Mouse (Mus musculus) forebrain, postnatal 0 days (tissue): ENCODE measurements at regions not wholly inside any gene's neighbourhood (a gene's known extent, or its start where the extent isn't known, plus 50 kb on each side); places are given as distances from the start of the nearest gene placed in this dataset.

Experiments used
- ATAC-seq: fragments of 200-750 bp; cut with Nextera tagmentation; 2 replicates; pipeline ENCODE4 v1.8.0; 2017; ENCODE audit warnings: mild to moderate bottlenecking, moderate library complexity
- DNase-seq: peaks from one replicate; pipeline ENCODE4 v3.0.0-alpha.2; 2015
- H3K27ac ChIP-seq: fragments of 300-500 bp; sonication (generic); 2 replicates; pipeline ENCODE4 v1.5.1; 2014; ENCODE audit warnings: low read depth, mild to moderate bottlenecking, antibody characterized with exemption, low read length, moderate library complexity, mixed read lengths
- H3K27me3 ChIP-seq: fragments of 300-500 bp; sonication (generic); 2 replicates; pipeline ENCODE4 v1.6.1; 2014; ENCODE audit warnings: mild to moderate bottlenecking, low read length, mixed read lengths; ENCODE audit not compliant: insufficient read depth
- H3K36me3 ChIP-seq: fragments of 300-500 bp; sonication (generic); 2 replicates; pipeline ENCODE4 v1.6.1; 2014; ENCODE audit warnings: mild to moderate bottlenecking, moderate library complexity; ENCODE audit not compliant: insufficient read depth
- H3K4me1 ChIP-seq: fragments of 300-500 bp; sonication (generic); 2 replicates; pipeline ENCODE4 v1.6.1; 2014; ENCODE audit warnings: antibody characterized with exemption; ENCODE audit not compliant: insufficient read depth
- H3K4me2 ChIP-seq: fragments of 300-500 bp; sonication (generic); 2 replicates; pipeline ENCODE4 v1.6.1; 2014; ENCODE audit warnings: low read depth, mild to moderate bottlenecking, moderate library complexity
- H3K4me3 ChIP-seq: fragments of 300-500 bp; sonication (generic); 2 replicates; pipeline ENCODE4 v1.5.1; 2014; ENCODE audit warnings: low read depth, low read length, mixed read lengths
- H3K9ac ChIP-seq: fragments of 300-500 bp; sonication (generic); 2 replicates; pipeline ENCODE4 v1.6.1; 2014; ENCODE audit warnings: mild to moderate bottlenecking
- H3K9me3 ChIP-seq: fragments of 300-500 bp; sonication (generic); 2 replicates; pipeline ENCODE4 v1.6.1; 2016; ENCODE audit warnings: low read length
- CTCF ChIP-seq: sonication (generic); IDR thresholded peaks from 2 replicates; pipeline ENCODE4 v1.5.1; 2016; ENCODE audit warnings: antibody characterized with exemption, control low read depth, low read depth
- WGBS: fragments of 180-500 bp; shearing (Covaris S2); extraction: QIAGEN DNeasy Blood & Tissue Kit; methylation state at CpG from one replicate; pipeline ENCODE4 v1.1.7; 2014; 5-methylcytosine and 5-hydroxymethylcytosine counted together

GRCm38 (mm10) chr15:88468107-88468506 lies 132.0 kb upstream of the Zdhhc25 start:
- Histone ChIP-seq H3K9ac (no peak overlapping the region), H3K4me1 (0 out of 2 replicates have a peak, but pooled peaks cover 7% of the 10 kb centered on the region), H3K4me2 (no peak overlapping the region), H3K27ac (no peak overlapping the region), H3K36me3 (no peaks in the 10 kb centered on the region), H3K9me3 (no peaks in the 10 kb centered on the region), H3K4me3 (no peak overlapping the region), H3K27me3 (0 out of 2 replicates have a peak, but pooled peaks cover 3% of the 10 kb centered on the region)
- ATAC-seq (peak; percentile 85), DNase-seq (peak; percentile 70)
- no peak for TF ChIP-seq CTCF
- 9% methylated on average over 12 of the region's 12 CpGs for WGBS

- H3K9me3 ChIP-seq = no peaks in the 10 kb centered on the region
- H3K4me3 ChIP-seq = no peak overlapping the region
- 33% methylated on average over 2 of the region's 2 CpGs for WGBS
- H3K4me1 ChIP-seq = 0 out of 2 replicates have a peak, but pooled peaks cover 7% of the 10 kb centered on the region
- H3K27me3 ChIP-seq = 0 out of 2 replicates have a peak, but pooled peaks cover 3% of the 10 kb centered on the region
- H3K4me2 ChIP-seq = no peak overlapping the region
- H3K27ac ChIP-seq = no peak overlapping the region
- peak; percentile 88 for TF ChIP-seq CTCF
- DNase-seq (peak; percentile 82), ATAC-seq (peak; percentile 82)
- no peak overlapping the region for H3K9ac ChIP-seq
- no peaks in the 10 kb centered on the region for H3K36me3 ChIP-seq
Observed at GRCm38 (mm10) chr15:88468810-88469209, 131.3 kb upstream of the Zdhhc25 start.

GRCm38 (mm10) chr15:88469508-88470455 lies 130.3 kb upstream of the Zdhhc25 start:
- Histone ChIP-seq H3K4me2 (no peak overlapping the region), H3K9me3 (no peaks in the 10 kb centered on the region), H3K27ac (no peak overlapping the region), H3K4me3 (no peak overlapping the region), H3K4me1 (0 out of 2 replicates have a peak, but pooled peaks cover 7% of the 10 kb centered on the region), H3K27me3 (0 out of 2 replicates have a peak, but pooled peaks cover 3% of the 10 kb centered on the region), H3K36me3 (no peaks in the 10 kb centered on the region), H3K9ac (no peak overlapping the region)
- WGBS = 59% methylated on average over 15 of the region's 15 CpGs
- ATAC-seq = peak; percentile 56
- peak; percentile 36 for DNase-seq
- no peak for TF ChIP-seq CTCF

GRCm38 (mm10) chr15:88472351-88473100 lies 127.6 kb upstream of the Zdhhc25 start:
- H3K27ac ChIP-seq = no peak overlapping the region
- H3K4me1 ChIP-seq = 0 out of 2 replicates have a peak, but pooled peaks cover 7% of the 10 kb centered on the region
- no peak for ATAC-seq
- no peak for DNase-seq
- H3K4me2 ChIP-seq = no peak overlapping the region
- H3K9me3 ChIP-seq = no peaks in the 10 kb centered on the region
- H3K27me3 ChIP-seq = 0 out of 2 replicates have a peak, but pooled peaks cover 3% of the 10 kb centered on the region
- 39% methylated on average over 18 of the region's 18 CpGs for WGBS
- H3K9ac ChIP-seq = no peak overlapping the region
- no peaks in the 10 kb centered on the region for H3K36me3 ChIP-seq
- TF ChIP-seq CTCF = no peak
- H3K4me3 ChIP-seq = no peak overlapping the region

GRCm38 (mm10) chr15:88473221-88473620 lies 126.9 kb upstream of the Zdhhc25 start:
- Histone ChIP-seq H3K4me3 (no peak overlapping the region), H3K27ac (no peak overlapping the region), H3K9me3 (no peaks in the 10 kb centered on the region), H3K4me1 (0 out of 2 replicates have a peak, but pooled peaks cover 7% of the 10 kb centered on the region), H3K9ac (no peak overlapping the region), H3K36me3 (no peaks in the 10 kb centered on the region), H3K4me2 (no peak overlapping the region), H3K27me3 (0 out of 2 replicates have a peak, but pooled peaks cover 3% of the 10 kb centered on the region)
- WGBS = 42% methylated on average over 5 of the region's 5 CpGs
- no peak for TF ChIP-seq CTCF
- ATAC-seq = no peak
- no peak for DNase-seq

GRCm38 (mm10) chr15:88483471-88483870 lies 116.6 kb upstream of the Zdhhc25 start:
- no peaks in the 10 kb centered on the region for H3K4me1 ChIP-seq
- no peak overlapping the region for H3K27ac ChIP-seq
- DNase-seq (no peak), ATAC-seq (no peak)
- 76% methylated on average over 6 of the region's 6 CpGs for WGBS
- no peak overlapping the region for H3K9ac ChIP-seq
- H3K27me3 ChIP-seq = no peaks in the 10 kb centered on the region
- no peak for TF ChIP-seq CTCF
- no peaks in the 10 kb centered on the region for H3K36me3 ChIP-seq
- H3K9me3 ChIP-seq = no peaks in the 10 kb centered on the region
- H3K4me2 ChIP-seq = no peak overlapping the region
- H3K4me3 ChIP-seq = no peak overlapping the region

- H3K4me1 ChIP-seq = no peaks in the 10 kb centered on the region
- no peak for DNase-seq
- 85% methylated on average over 7 of the region's 7 CpGs for WGBS
- H3K9me3 ChIP-seq = no peaks in the 10 kb centered on the region
- no peak overlapping the region for H3K4me2 ChIP-seq
- no peaks in the 10 kb centered on the region for H3K36me3 ChIP-seq
- H3K27me3 ChIP-seq = no peaks in the 10 kb centered on the region
- no peak overlapping the region for H3K9ac ChIP-seq
- no peak overlapping the region for H3K4me3 ChIP-seq
- ATAC-seq = no peak
- no peak overlapping the region for H3K27ac ChIP-seq
- TF ChIP-seq CTCF = no peak
Observed at GRCm38 (mm10) chr15:88489715-88490114, 110.4 kb upstream of the Zdhhc25 start.
